Mouse (Mus musculus) layer of hippocampus, adult 18-20 months (tissue): Measurements from ENCODE around the gene Myh7. TPM values are rescaled to one million over a fixed set of nuclear protein-coding genes. Genes with fewer than 3 reads are reported as not detected.
"Not testable (repeated sequence)": the region's sequence is repeated elsewhere in the genome, so short reads cannot be mapped to it uniquely, and the experiment has no call there.

Experiments
- DNase-seq, 2 experiments: peaks; one replicate each; pipeline ENCODE4 v3.0.0; 2022; ENCODE audit warnings: low spot score in 2 of 2
- total RNA-seq, 2 experiments: library from RNA; stranded (reverse); gene quantifications; 2 replicates each; pipeline ENCODE4 v1.2.3; 2021

Myh7 gene
- total RNA-seq, 2 experiments from 2014 or later: 10.1 to 14.4 TPM

DNA sequence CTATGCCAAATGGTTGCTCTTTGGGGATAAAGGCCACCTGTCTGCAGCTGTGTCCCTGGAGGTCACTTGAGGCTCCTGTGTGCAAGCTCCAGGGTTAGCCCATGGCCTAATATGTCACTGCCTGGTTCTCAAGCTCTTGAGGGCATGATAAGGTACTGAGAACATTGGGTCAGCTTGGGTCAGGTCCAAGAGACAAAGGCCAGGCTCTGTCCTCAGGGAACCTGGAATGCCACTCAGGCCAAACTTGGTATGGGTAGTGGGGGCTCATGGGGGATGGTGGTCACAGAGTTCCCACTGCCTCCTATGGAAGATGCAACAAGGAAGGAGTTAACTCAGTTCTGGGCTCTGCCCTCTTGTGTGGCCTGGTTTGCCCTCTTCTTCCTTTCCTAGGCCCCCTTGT lies 26.1 kb downstream of the Myh7 start:
- DNase-seq: no peak

DNA sequence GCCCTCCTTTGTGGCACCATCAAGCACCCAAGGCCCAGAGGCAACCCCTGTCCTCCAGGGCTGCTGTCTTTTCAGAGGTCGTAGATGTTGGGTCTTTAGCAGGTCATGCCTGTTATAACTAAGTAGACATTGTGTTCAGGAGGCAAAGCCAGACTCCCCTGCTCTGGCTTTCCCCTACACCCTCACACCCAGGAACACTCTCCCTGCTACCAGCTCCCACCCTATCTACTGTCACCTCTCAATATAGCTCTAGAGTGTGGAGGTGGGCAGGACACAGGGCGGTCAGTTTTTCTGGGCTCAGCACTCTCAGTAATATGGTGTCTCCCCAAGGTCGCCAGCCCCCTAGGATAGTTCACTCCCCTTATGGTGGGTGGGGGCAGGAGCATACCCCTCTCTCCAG lies 26.6 kb downstream of the Myh7 start:
- no peak for DNase-seq

DNA sequence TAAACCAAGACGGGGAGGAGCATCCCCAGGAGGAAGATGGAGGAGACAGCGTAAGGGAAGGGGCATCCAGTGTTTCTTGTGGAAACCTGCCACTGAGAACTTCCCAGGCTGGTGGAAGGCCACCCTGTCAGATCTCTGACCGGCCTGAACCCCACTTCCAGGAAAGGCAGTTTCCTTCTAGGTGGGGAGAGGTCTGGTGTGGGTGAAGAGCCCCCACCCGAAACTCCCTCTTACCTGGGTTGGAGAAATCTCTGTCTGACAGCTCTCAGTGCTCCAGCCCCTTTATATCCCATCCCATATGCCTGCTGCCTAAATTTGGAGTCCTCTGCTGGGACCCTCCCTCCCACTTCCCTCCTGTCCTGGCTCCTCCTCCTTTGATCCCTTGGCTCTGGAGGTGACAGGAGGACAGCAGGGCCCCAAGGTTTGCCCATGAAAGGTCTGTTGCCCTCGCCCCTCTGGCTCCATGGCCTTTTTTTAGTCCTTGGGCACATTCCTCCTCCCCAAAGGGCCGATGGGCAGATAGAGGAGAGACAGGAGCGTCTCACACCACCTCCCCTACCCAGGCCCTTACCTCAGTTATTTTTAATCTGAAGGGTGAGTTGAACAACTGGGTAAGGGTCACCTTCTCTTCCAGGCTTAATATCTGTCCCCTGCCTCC lies 28.0 kb downstream of the Myh7 start, which contains the start of gene Myh6:
Gene Myh6, minus strand, starts transcription at position 608 of the 658 bp plus-strand sequence.
- no peak for DNase-seq

DNA sequence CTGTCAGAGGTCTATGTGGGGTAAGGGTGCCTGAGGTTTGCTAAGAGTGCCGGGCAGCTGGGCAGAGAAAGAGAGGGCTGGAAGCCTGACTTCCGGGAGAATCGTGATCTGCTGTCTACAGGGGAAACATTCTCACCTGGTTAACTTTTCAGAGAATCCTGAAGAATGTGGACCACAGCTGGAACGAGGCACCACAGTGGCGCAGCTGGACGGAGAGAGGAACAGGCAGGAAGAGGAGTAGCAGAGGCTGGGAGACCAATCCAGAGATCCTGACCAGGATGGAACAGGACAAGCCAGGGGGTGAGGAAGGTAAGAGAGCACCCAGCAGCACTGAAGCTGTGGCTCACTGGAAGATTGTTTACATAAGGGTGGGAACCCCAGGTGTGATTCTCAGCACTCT lies 28.8 kb downstream of the Myh7 start:
- no peak for DNase-seq

DNA sequence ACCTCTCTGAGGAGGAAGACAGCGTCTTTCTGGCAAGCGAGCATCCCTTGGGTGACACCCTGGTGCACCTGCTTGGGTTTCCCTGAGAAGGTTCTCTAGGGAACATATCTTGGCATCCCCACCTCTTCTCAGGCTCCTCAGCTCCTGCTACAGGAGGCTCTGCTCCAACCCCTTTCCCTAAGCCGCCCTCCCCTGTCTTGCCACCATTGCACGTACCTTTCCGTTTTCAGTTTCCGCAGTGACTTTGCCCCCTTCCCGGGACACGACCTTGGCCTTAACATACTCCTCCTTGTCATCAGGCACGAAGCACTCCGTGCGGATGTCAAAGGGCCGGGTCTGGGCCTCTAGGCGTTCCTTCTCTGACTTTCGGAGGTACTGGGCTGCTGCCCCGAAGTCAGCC lies 29.4 kb downstream of the Myh7 start:
- DNase-seq: no peak

DNA sequence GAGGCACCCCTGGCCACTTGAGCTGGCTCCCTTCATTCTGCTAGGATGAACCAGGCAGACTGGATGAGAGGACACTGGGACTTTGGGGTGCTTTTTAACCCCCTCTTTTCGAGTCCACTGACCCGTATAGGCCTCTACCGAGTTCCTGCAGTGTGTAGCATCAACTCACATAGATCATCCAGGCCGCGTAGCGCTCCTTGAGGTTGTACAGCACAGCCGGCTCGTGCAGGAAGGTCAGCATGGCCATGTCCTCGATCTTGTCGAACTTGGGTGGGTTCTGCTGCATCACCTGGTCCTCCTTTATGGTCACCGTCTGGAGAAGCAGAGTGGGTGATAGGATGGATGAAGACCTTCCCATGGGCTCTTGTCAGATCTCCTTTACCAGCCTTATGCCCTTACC lies 30.7 kb downstream of the Myh7 start:
- no peak for DNase-seq

DNA sequence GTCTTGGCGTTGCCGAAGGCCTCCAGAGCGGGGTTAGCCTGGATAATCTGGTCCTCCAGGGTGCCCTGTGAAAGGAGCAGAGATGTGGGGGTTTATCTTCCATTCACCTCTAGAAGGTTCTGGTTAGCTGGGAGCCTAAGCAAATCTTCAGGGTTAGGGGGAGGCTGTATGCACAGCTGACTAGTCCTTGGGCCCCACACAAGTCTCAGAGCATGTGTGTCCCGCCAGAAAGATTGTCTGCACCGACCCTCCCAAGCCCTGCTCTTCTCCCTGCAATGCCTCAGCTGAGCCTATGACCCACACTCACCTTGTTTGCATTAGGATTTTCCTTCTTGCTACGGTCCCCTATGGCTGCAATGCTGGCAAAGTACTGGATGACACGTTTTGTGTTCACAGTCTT lies 31.7 kb downstream of the Myh7 start:
- DNase-seq: no peak

DNA sequence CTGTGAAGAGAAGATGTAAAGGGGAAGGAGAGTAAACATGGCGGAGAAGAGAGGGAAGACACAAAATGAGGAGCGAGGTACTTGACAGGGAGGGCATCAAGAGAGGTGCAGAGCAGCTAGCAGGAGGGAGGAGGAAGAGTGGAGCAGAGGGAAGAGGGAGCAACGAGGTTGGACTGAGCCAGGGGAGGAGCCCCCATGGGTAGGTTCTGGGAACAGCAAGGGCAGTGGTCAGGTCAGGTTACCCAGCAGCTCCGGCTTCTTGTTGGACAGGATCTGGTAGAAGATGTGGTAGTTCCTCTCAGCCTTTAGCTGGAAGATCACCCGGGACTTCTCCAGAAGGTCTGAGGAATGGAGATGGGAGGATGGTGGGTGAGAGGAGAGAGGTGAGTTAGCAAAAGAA lies 32.9 kb downstream of the Myh7 start:
- DNase-seq: no peak

DNA sequence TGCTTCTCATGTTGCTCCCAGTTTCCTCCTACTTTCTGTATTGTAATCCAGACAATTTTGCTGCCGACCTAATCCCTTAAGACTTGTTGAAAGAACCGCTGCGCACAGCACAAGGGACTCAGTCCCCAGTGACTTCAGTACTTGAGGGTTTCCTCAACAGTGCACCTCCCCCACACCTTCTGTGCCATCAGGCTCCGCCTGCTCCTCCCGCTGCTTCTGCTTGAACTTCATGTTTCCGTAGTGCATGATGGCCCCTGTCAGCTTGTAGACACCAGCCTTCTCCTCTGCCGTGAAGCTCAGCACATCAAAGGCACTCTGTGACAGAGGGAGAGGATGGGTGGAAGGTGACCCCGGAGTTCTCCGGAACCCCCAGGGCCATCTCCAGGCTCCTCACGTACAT lies 33.7 kb downstream of the Myh7 start:
- peak; percentile 60 to 84 for DNase-seq

DNA sequence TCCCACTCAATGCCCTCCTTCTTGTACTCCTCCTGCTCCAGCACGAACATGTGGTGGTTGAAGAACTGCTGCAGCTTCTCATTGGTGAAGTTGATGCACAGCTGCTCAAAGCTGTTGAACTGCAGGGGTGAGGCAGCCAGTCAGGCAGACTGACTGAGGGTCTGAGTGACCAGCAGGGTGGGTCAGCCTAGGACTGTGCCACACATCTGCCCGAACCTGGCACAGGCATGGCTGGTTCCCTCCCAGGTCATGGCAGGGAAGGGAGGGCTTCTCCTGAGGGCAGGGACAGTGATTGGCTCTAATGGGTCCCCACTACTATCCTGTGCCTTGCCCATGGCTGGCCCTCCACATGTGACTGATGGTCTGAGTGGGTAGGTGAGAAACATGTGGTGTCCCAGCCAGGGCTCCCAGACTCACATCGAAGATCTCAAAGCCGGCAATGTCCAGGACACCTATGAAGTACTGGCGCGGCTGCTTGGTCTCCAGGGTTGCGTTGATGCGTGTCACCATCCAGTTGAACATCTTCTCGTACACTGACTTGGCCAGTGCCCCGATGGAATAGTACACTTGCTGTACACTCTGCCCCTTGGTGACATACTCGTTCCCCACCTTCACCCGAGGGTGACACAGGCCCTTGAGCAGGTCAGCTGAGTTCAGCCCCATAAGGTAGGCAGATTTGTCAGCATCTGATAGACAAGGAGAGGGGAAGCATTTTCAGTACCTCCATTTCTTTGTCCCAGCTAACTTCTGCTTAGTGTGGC lies 34.4 kb downstream of the Myh7 start:
- not testable (repeated sequence) for DNase-seq

DNA sequence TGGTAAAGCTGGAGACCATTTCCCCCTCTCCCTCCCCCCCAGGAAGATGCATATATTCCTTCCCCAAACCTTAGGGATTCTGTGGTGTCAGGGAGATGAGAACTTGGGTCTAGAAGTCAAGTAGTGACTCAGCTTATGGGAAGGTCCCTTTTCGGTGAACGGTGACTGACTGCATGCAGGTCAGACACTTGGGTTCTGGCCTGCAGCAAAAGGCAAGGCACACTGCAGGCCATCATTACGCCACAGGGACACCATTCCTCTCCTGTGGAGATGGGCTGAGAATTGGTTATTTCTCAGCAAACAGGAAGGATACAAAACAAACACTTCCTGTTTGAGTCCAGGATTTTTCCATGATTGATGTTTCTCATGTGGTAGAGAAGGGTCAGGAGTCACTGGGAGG lies 35.2 kb downstream of the Myh7 start:
- DNase-seq: no peak

DNA sequence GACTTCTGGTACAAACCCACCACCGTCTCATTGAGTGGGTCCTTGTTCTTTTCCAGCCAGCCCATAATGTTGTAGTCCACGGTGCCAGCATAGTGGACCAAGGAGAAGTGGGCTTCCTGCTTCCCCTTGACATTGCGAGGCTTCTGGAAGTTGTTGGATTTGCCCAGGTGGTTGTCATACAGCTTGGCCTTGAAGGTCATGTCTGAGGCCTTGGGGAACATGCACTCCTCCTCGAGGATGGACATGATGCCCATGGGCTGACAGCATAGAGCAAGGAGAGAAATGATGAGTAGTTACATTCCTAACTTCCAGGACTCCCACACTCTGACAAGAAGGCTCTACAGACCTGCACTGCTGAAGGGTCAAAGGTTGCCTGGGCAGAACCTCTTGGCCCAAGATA lies 35.9 kb downstream of the Myh7 start:
- no peak for DNase-seq

DNA sequence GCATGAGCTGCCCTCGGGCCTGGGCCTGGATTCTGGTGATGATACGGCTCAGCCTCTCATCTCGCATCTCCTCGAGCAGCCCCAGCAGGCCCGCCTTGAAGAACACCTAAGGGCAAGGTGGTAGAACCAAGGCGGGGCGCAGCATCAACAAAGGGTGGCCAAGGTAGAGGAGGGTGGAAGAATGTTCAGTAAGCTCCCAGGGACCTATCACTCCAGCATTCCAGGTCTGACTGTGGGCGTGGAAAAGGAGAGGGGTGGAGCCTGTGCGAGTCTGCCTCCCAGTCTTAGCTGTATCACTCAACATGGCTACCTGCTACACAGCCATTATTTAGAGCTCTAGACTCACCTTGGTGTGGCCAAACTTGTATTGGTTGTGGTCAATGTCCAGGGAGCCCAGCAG lies 37.9 kb downstream of the Myh7 start:
- no peak for DNase-seq

DNA sequence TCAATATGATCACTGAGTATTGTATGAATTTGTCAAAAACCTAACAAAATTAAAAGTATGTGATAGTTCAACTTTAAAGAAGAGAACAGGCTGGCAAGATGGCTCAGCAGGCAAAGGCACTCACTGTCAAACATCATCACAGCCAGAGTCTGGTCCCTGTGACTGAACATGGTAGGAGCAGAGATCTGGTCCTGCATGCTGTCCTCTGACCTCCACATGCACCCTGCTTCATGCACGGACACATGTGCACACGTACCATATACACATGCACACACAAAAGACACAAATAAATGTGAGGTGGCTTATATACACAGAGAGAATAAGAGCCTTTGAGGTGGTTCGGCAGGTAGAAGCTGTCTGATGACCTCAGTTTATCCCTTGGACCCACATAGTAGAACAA lies 38.9 kb downstream of the Myh7 start:
- no peak for DNase-seq

DNA sequence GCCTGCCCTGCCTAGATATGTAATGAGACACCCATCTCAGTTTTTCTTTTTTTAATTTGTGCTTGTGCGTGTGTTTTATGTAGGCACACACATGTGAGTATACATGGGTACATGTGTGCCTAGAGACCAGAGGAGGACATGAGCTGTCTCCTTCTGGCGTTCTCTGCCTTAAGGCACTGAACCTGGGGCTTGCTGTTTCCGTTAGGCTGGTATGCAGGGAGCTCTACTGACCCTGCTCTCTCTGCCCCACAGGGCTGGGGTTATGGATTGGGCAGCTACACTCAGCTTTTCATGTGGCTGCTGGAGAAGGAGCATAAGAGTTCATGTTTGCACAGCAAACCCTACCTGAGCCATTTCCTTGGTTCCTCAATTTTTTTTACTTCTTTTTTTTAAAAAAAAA lies 40.0 kb downstream of the Myh7 start:
- DNase-seq: no peak

DNA sequence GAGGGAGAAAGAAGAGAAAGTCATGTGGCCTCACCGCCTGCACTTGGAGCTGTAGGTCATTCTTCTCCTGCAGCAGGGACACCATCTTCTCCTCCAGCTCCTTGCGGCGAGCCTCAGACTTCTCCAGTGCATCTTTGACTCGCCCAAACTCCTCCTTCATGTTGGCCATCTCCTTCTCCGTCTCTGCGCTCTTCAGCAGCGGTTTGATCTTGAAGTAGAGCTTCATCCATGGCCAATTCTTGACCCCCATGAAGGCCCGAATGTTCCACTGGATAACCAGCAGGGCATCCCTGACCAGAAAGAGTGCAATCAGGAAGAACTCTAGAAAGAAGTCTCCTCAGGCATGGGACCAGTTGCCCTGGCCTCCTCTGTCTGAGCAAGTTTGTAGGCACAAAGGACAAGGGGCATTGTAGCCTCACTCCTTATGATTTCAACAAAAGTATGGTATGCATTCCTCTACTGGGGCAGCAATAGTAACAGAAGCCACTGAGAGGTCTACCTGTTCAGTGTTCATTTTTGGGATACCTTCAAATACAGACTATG lies 40.7 kb downstream of the Myh7 start:
- DNase-seq: no peak

DNA sequence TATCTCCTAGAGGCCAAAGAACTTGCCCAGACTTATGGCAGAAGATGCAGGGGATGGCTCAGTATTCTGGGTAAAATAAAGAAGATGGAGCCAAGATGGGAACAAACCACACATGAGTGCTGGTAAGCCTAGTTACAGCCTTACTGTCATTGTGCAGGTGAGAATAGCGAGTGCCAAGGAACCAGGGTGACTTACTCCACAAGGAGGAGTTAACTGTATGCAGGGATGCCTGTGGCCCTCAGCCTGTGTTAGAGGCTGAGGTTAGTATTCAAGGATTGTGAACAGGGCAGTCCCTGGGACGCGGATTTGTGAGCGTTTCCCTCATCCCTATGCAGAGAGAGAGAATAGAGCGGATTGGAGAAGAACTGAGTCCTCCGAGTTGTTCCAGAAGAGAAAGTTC lies 42.8 kb downstream of the Myh7 start:
- no peak for DNase-seq

DNA sequence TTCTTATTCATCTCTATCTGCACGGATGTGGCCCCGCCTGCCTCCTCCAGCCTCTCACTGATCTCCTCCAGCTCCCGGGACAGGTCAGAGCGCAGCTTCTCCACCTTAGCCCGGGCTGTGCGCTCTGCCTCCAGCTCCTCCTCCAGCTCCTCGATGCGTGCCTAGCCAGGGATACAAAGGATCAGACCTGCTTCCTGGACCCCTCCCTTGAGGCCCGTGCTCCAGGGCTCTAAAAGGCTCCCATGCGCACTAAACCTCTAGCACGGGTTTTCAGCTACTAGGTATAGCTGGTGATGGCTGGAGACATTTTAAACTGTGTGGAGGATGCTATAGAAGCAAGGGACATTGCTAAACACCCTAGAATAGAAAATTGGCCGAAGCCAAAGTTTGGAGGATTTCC lies 43.9 kb downstream of the Myh7 start:
- no peak for DNase-seq

DNA sequence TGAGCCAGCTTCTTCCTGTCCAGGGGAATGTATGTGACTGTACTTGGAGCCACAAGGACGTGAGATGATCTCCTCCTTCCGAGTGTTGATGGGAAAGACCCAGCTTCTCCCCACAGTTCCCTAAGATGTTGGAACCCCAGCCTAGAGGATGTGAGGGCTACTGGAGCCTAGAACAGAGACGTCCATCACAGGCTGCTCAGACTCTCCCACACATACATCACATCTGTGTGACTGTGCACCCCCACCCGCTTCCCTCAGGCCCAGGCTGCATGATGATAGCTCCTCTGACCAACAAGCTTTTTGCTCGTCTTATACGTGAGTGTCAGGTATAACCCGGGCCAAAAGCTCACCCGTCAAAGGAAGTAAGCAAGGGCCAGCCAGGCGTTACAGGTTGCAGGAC lies 45.6 kb downstream of the Myh7 start:
- DNase-seq: no peak

DNA sequence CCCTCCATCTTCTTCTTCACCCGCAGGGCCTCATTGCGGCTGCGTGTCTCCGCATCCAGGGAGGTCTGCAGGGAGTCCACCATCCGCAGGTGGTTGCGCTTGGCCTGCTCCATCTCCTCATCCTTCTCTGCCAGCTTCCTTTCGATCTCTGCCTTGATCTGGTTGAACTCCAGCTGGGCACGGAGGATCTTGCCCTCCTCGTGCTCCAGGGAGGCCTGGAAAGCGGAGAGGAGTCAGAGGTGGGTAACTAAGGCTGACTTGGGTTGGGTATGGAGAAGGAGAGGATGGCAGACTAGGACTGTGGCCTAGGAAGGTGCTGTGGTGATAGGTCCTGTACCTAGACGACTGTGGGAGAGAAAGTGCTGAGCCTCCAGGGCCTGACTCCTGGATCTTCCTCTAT lies 47.4 kb downstream of the Myh7 start:
- DNase-seq: not testable (repeated sequence)

DNA sequence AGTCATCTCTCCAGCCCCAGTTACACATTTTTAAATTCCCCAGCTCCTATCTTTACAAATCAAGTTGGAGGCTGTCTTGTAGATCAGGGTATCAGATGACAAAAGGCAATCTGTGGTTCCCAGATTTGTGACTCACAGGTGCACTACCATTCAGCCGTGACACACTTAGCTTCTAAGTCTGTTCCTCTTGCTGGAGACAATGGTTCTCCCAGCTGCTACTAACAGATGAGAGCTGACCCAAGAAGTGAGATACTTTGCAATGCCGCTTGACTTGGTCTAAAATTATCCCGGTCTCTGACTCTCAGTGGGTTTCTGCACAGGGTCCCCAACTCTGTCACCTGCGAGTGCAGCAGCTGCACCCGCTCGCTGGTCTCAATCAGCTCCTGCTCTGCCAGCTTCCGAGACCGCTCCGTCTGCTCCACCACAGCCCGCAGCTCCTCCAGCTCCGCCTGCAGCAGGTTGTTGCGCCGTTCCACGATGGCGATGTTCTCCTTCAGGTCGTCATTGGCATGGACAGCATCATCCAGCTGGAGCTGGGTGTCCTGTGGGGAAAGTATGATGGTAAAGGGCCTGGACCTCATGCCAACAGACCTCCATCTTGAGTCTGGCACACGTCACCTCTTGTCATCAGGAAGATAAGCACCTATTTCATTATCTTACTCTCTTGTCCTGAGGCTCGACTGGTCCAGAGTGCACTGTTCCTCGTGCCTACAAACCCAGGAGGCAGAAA lies 48.3 kb downstream of the Myh7 start:
- no peak for DNase-seq

DNA sequence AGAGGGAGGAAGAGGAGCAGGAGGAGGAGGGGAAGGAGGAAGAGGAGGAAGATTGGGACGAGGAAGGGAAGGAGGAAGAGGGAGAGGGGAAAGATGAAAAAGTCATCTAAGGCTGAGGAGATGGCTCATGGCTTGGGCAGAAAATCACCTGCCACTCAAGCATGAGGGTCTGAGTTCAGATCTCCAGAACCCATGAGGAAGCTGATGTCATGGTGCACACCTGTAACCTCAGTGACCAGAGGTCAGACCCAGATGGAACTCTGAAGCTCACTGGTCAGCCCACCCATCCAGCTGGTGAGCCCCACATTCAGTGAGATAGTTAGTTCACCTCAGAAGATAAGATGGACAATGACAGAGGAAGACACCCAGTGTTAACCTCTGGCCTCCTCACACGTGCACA lies 49.5 kb downstream of the Myh7 start:
- no peak for DNase-seq
